Mouse (Mus musculus) hindbrain, embryonic 11.5 days (tissue): ENCODE measurements around the gene Bri3. TPM values are rescaled to one million over a fixed set of nuclear protein-coding genes. Genes with fewer than 3 reads are reported as not detected.
A peak's percentile ranks its signal among the peaks of the same experiment; 100 is the strongest.

ENCODE experiments used
- ATAC-seq: fragments of 200-750 bp; cut with Nextera tagmentation; 2 replicates; pipeline ENCODE4 v1.8.0; 2017; ENCODE audit warnings: mild to moderate bottlenecking, moderate TSS enrichment, moderate library complexity; ENCODE audit not compliant: low FRiP score
- DNase-seq: peaks from one replicate; pipeline ENCODE4 v3.0.0-alpha.2; 2015; ENCODE audit warnings: low spot score
- H3K27ac ChIP-seq: fragments of 300-500 bp; sonication (generic); 2 replicates; pipeline ENCODE4 v1.5.1; 2014; ENCODE audit warnings: mild to moderate bottlenecking, low read depth, low read length
- H3K27me3 ChIP-seq: fragments of 300-500 bp; sonication (generic); 2 replicates; pipeline ENCODE4 v1.6.1; 2014; ENCODE audit warnings: mild to moderate bottlenecking, low read length, moderate library complexity, mixed read lengths; ENCODE audit not compliant: control insufficient read depth, insufficient read depth
- H3K36me3 ChIP-seq: fragments of 300-500 bp; sonication (generic); 2 replicates; pipeline ENCODE4 v1.6.1; 2014; ENCODE audit warnings: mild to moderate bottlenecking, low read length, moderate library complexity, mixed read lengths; ENCODE audit not compliant: control insufficient read depth, insufficient read depth
- H3K4me1 ChIP-seq: fragments of 300-500 bp; sonication (generic); replicated peaks from 2 replicates; pipeline ENCODE4 v1.6.1; 2014; ENCODE audit warnings: low read length, mixed read lengths; ENCODE audit not compliant: control insufficient read depth, insufficient read depth
- H3K4me2 ChIP-seq: fragments of 300-500 bp; sonication (generic); replicated peaks from 2 replicates; pipeline ENCODE4 v1.6.1; 2014; ENCODE audit warnings: mild to moderate bottlenecking, low read depth, low read length
- H3K4me3 ChIP-seq: fragments of 300-500 bp; sonication (generic); 2 replicates; pipeline ENCODE4 v1.5.1; 2014; ENCODE audit warnings: low read depth, low read length
- H3K9ac ChIP-seq: fragments of 300-500 bp; sonication (generic); 2 replicates; pipeline ENCODE4 v1.6.1; 2014; ENCODE audit warnings: low read depth, low read length
- H3K9me3 ChIP-seq: fragments of 300-500 bp; sonication (generic); 2 replicates; pipeline ENCODE4 v1.6.1; 2016; ENCODE audit warnings: low read length; ENCODE audit not compliant: control insufficient read depth
- WGBS: fragments of 180-500 bp; shearing (Covaris S2); extraction: QIAGEN DNeasy Blood & Tissue Kit; methylation state at CpG from one replicate; pipeline ENCODE4 v1.1.7; 2014; 5-methylcytosine and 5-hydroxymethylcytosine counted together
- polyA plus RNA-seq: library from polyadenylated mRNA; unstranded; fragments of >200 nt; fragmentation: Nextera tagmentation; extraction: Ambion mirVana; gene quantifications from 2 replicates; pipeline ENCODE4 v1.2.1, GENCODE M21; 2014

The Bri3 gene
- polyA plus RNA-seq, 1 experiment from 2014 or later = 126 TPM

- H3K4me3 ChIP-seq = no peak overlapping the region
- H3K27me3 ChIP-seq = no peaks in the 10 kb centered on the region
- no peaks in the 10 kb centered on the region for H3K36me3 ChIP-seq
- WGBS = 29% methylated on average over 7 of the region's 7 CpGs
- DNase-seq (peak; percentile 81), ATAC-seq (no peak)
- no peak overlapping the region for H3K9ac ChIP-seq
- no peaks in the 10 kb centered on the region for H3K9me3 ChIP-seq
- no peaks in the 10 kb centered on the region for H3K4me1 ChIP-seq
- no peak overlapping the region for H3K27ac ChIP-seq
- H3K4me2 ChIP-seq = no peak overlapping the region
Observed at GRCm38 (mm10) chr5:144214453-144214852, 29.8 kb upstream of the Bri3 start.

- H3K9ac ChIP-seq = no peak overlapping the region
Observed at GRCm38 (mm10) chr5:144215992-144216391, 28.2 kb upstream of the Bri3 start.

GRCm38 (mm10) chr5:144218061-144218460, 26.2 kb upstream of the Bri3 start:
- H3K27me3 ChIP-seq = no peaks in the 10 kb centered on the region
- 93% methylated on average over 7 of the region's 7 CpGs for WGBS
- no peaks in the 10 kb centered on the region for H3K36me3 ChIP-seq

More at GRCm38 (mm10) chr5:144215992-144216391, 28.2 kb upstream of the Bri3 start:
- no peak for ATAC-seq
- WGBS = 78% methylated on average over 2 of the region's 2 CpGs
- Histone ChIP-seq H3K36me3 (no peaks in the 10 kb centered on the region), H3K4me1 (no peaks in the 10 kb centered on the region), H3K4me2 (no peak overlapping the region), H3K9me3 (no peaks in the 10 kb centered on the region), H3K27me3 (no peaks in the 10 kb centered on the region), H3K4me3 (no peak overlapping the region), H3K27ac (no peak overlapping the region)
- DNase-seq = no peak

GRCm38 (mm10) chr5:144219306-144219705, 24.9 kb upstream of the Bri3 start:
- DNase-seq (no peak), ATAC-seq (no peak)
- Histone ChIP-seq H3K4me3 (no peak overlapping the region), H3K9ac (no peak overlapping the region), H3K4me2 (no peak overlapping the region), H3K27ac (no peak overlapping the region), H3K9me3 (no peaks in the 10 kb centered on the region), H3K27me3 (no peaks in the 10 kb centered on the region), H3K4me1 (peaks cover 5% of the 10 kb centered on the region), H3K36me3 (no peaks in the 10 kb centered on the region)
- 71% methylated on average over 12 of the region's 12 CpGs for WGBS

More at GRCm38 (mm10) chr5:144218061-144218460, 26.2 kb upstream of the Bri3 start:
- no peak overlapping the region for H3K27ac ChIP-seq
- no peak overlapping the region for H3K4me2 ChIP-seq
- no peak for DNase-seq
- no peaks in the 10 kb centered on the region for H3K9me3 ChIP-seq
- no peak for ATAC-seq
- peaks cover 5% of the 10 kb centered on the region for H3K4me1 ChIP-seq
- H3K4me3 ChIP-seq = no peak overlapping the region
- H3K9ac ChIP-seq = no peak overlapping the region

GRCm38 (mm10) chr5:144219936-144220335, 24.3 kb upstream of the Bri3 start:
- Histone ChIP-seq H3K4me3 (no peak overlapping the region), H3K4me1 (peaks cover 5% of the 10 kb centered on the region), H3K27ac (no peak overlapping the region), H3K36me3 (no peaks in the 10 kb centered on the region), H3K4me2 (no peak overlapping the region), H3K9me3 (no peaks in the 10 kb centered on the region), H3K9ac (no peak overlapping the region), H3K27me3 (no peaks in the 10 kb centered on the region)
- ATAC-seq = no peak
- no peak for DNase-seq
- 85% methylated on average over 5 of the region's 5 CpGs for WGBS

- H3K27me3 ChIP-seq = no peaks in the 10 kb centered on the region
- peaks cover 5% of the 10 kb centered on the region for H3K4me1 ChIP-seq
- DNase-seq = no peak
- ATAC-seq = no peak
- H3K36me3 ChIP-seq = no peaks in the 10 kb centered on the region
- no peak overlapping the region for H3K4me3 ChIP-seq
- no peaks in the 10 kb centered on the region for H3K9me3 ChIP-seq
- H3K27ac ChIP-seq = no peak overlapping the region
- H3K4me2 ChIP-seq = no peak overlapping the region
- WGBS = 77% methylated on average over 4 of the region's 4 CpGs
- H3K9ac ChIP-seq = no peak overlapping the region
Observed at GRCm38 (mm10) chr5:144221305-144221704, 22.9 kb upstream of the Bri3 start.

GRCm38 (mm10) chr5:144222811-144223502, 21.3 kb upstream of the Bri3 start:
- Histone ChIP-seq H3K36me3 (no peaks in the 10 kb centered on the region), H3K9me3 (no peaks in the 10 kb centered on the region), H3K4me3 (peak overlapping the region; percentile 75), H3K27ac (peak overlapping the region; percentile 24), H3K27me3 (no peaks in the 10 kb centered on the region), H3K4me1 (peaks cover 5% of the 10 kb centered on the region), H3K4me2 (peak overlapping the region; percentile 83), H3K9ac (peak overlapping the region; percentile 63)
- ATAC-seq (peak; percentile 73), DNase-seq (no peak)
- WGBS = 4% methylated on average over 25 of the region's 25 CpGs

GRCm38 (mm10) chr5:144223503-144223862, 20.8 kb upstream of the Bri3 start, which contains the start of gene Tecpr1:
Gene Tecpr1, minus strand, starts transcription at chr5:144223615.
- ATAC-seq (peak; percentile 97), DNase-seq (peak; percentile 94)
- H3K27ac ChIP-seq = peak within 1 kb of the TSS; percentile 40

More at GRCm38 (mm10) chr5:144223503-144223862, 20.8 kb upstream of the Bri3 start, which contains the start of gene Tecpr1:
- no peaks in the 10 kb centered on the region for H3K9me3 ChIP-seq
- H3K36me3 ChIP-seq = no peaks in the 10 kb centered on the region
- whole genome bisulfite sequencing = under 1% methylated on average over 36 of the region's 37 CpGs
- no peaks in the 10 kb centered on the region for H3K27me3 ChIP-seq
- H3K4me2 ChIP-seq = peak within 1 kb of the TSS; percentile 83
- H3K9ac ChIP-seq = peak within 1 kb of the TSS; percentile 63
- peak within 1 kb of the TSS; percentile 75 for H3K4me3 ChIP-seq
- H3K4me1 ChIP-seq = peaks cover 5% of the 10 kb centered on the region
